Mouse (Mus musculus) layer of hippocampus, adult 9-10 months (tissue): ENCODE data around the gene Chd5.

Source experiments
- DNase-seq: peaks from one replicate; pipeline ENCODE4 v3.0.0; 2022; ENCODE audit warnings: low spot score

The Chd5 gene

GRCm38 (mm10) chr4:152435255-152435654, 96.8 kb downstream of the Chd5 start:
- no peak for DNase-seq
